Mouse (Mus musculus): Measurements from ENCODE around the gene Clec16a. TPM values are rescaled to one million over a fixed set of nuclear protein-coding genes. Genes with fewer than 3 reads are reported as not detected.

Clec16a gene
- total RNA-seq, 2 experiments from 2014 or later: 46.0 to 50.7 TPM

DNA sequence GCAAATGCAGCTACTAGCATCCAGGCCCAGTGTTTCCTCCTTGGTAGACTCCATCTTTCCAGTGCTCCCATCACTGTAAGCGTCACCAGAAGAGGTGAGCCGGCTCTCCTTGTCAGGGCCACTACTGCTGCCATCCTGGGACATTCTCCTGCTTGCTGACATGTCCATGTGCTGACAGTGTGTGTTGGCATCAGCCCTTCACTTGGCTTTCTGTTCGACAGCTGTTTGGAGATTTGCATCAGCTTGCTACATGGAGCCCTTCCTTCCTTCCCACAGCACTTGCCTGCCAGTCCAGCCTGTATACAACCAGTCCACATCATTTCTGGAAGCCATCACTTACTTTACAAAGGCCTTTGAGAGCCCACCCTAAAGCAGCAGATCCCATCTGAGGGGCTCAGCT, 193.7 kb downstream of the Clec16a start:
- intact Hi-C loops (cut with DNase I): no loop called here
- DNase-seq: no peak

DNA sequence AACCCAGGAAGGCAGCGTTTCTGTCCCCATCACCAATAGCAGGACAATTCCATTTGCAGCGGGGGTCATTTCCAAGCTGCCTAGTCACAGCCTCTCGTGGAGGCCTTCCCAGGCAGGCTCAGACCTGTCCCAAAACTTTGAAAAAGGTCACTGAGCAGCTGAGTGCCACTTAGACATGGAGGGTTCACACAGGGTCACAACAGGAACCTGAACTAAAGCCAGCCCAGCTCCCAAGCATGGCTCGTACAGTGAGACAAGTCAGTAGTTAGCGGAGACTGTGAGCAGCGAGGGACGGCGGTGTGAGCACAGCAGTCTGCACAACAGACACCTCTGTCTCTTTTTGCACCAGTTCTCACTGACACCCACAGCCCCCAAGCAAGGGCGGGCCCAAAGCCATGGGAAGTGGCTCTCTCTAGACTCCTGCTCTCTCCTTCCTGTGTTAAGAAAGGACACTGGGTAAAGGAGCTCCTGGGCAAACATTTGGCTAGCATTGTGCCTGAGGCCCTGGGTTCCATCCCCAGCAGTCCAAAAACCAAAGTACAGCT, 194.8 kb downstream of the Clec16a start:
- peak; percentile 37 to 55 for DNase-seq
- intact Hi-C loops (cut with DNase I): no loop called here

GRCm38 (mm10) chr16:10741082-10741481, 195.9 kb downstream of the Clec16a start:
- intact Hi-C loops (cut with DNase I): no loop called here
- no peak for DNase-seq

DNA sequence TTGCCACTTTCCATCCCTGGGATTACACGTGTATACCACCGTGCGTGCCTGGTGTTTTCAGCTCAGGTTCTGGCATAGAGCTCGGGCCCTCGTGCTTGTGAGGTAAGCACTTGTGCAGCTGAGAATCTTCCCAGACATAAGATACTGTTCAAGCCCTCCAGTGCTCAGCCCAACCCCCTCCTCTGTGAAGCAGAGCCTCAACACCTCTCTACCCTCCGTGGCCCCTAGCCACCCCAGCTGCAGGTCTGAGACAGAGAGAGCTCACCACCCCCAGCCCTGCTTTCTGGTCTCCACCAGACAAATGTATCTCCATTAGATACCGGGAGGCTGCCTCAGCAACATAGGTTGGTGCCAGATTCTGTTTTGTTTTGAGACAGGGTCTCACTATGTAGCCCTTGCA, 204.1 kb downstream of the Clec16a start:
- intact Hi-C loops (cut with DNase I): no loop called here
- DNase-seq: no peak

- intact Hi-C loops (cut with DNase I): no loop called here
- peak in 1 of 2 experiments; percentile 33 for DNase-seq
Measured at GRCm38 (mm10) chr16:10749824-10750223, 204.7 kb downstream of the Clec16a start.

DNA sequence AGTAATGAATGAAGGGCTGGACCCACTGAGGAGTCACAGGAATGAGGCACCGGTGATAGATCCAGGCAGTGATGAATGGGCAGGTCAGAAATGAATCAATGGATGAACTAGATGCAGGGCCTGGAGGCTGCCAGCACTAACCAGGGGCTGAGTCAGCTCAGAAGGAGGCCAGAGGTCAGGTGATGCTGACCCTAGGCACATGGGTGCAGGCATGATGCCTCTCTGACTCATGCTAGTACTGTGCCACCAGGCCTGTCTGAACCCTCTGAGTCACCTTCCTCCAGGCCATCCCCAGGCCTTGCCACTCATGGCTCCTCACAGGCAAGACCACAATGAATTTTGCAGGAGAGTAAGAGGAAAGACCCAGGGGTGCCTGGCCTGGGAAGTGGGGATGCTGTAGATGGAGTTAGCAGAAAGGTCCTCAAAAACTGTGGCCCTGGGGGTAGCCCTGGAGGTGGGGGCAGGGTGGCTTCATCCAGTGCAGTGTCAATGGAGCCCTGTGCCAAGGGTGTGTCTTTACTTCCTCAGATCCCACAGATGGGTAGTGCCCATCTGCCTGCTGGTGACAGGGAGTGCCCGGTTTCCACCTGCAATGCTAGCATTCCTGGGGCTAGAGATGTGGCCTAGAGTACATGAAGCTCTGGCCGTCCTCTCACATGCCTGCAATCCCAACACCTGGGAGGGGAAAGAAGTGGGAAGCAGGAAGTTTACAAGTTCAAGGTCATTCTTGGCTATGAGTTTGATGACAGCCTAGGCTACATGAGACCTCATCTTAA, 209.6 kb downstream of the Clec16a start:
- no peak for DNase-seq
- intact Hi-C loops (cut with DNase I): no loop called here

GRCm38 (mm10) chr16:10756168-10756567, 211.0 kb downstream of the Clec16a start:
- DNase-seq: no peak
- intact Hi-C loops (cut with DNase I): no loop called here

DNA sequence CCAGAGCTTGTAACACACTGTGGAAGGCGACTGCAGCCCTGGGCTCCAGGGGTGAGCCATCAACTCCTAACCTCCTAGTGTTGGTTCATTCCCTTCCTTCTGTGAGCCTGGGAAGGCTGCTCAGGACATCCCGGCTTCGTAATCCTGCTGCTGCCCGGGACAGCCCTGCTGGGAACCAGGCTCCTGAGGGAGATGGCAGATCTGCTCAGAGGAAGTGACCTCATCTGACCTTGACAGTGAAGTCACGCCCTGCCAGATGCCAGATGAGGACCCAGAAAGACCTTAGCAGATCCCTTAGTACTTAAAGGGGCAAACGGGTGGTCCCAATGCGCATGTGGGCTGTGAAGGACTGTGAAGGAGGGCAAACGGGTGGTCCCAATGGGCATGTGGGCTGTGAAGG, 216.0 kb downstream of the Clec16a start:
- DNase-seq: no peak
- intact Hi-C loops (cut with DNase I): no loop called here

DNA sequence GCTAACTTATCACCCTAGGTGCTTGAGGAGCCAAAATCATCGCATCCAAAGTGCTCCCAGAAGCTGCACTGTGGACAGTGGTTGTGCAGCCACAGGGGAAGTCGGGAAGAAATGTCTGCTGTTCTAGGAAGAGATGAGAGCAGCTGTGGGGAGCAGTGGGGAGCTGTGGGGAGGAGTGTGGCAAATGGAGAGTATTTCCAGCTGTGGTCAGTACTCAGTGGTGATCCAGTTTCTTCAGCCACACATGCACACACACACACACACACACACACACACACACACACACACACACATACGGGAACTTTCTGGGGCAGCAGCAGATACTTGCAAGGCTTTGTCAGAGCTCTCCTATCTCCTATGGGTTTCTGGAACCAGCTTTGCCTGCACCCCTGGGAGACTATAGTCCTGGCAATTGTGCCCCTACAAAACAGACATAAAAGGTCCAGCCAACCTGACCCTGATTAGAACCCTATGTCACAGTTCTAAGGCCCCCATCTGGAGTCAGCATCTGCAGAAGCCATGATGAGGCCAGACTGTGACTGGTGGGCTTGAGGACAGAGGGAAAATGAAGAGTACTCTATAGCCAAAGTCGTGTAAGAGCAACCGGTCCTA, 217.5 kb downstream of the Clec16a start:
- DNase-seq: no peak
- intact Hi-C loops (cut with DNase I): no loop called here

GRCm38 (mm10) chr16:10763540-10764264, 218.6 kb downstream of the Clec16a start:
- intact Hi-C loops (cut with DNase I): no loop called here
- DNase-seq: peak in 1 of 2 experiments; percentile 31

GRCm38 (mm10) chr16:10764323-10764722, 219.2 kb downstream of the Clec16a start:
- peak; percentile 36 to 58 for DNase-seq
- intact Hi-C loops (cut with DNase I): no loop called here

DNA sequence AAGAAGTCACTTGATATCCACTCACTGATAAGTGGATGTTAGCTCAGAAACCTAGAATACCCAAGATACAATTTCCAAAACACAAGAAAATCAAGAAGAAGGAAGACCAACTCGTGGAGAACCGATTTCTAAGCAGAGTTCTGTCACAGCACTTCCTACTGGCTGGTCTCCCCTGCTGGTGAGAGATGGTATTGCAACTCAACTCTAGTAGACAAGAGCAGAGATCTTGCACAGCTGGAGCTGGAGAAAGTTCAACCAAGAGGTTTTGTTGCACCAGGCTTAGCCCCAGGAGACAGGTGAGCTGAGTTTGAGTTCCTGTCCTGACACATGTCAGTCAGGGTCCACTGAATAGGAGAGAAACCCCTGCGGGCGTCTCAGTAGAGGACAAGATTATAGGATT, 222.0 kb downstream of the Clec16a start:
- peak; percentile 71 to 88 for DNase-seq
- intact Hi-C loops (cut with DNase I): loop anchor here (2.0 to 5.0 kb wide), 4 partner anchors 45 to 195 kb away; no protein-coding TSS in a partner anchor

- DNase-seq: no peak
- intact Hi-C loops (cut with DNase I): loop anchor here (2.0 to 5.0 kb wide), 4 partner anchors 47 to 197 kb away; no protein-coding TSS in a partner anchor
Measured at GRCm38 (mm10) chr16:10768821-10769220, 223.7 kb downstream of the Clec16a start.

DNA sequence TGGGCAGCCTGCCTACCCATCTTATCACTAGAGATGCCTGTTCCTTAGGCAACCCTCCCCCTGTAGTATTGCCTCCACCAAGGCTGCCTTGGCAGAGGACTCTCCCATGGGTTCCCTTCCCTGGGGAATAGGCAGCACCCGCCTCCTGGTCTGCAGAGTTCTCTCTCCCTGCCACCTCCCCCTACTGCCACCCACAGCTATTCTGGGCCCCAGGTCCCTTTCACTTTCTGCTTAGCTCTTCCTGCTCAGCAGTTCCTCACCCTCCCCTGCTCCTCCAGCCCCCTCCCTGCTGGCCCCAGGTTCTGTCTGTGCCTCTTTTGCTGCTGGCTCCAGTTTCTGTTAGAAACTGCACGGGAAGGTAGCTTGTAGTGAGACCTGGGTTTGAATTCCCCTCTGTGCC, 224.5 kb downstream of the Clec16a start:
- intact Hi-C loops (cut with DNase I): loop anchor here (2.0 to 5.0 kb wide), 4 partner anchors 47 to 197 kb away; no protein-coding TSS in a partner anchor
- DNase-seq: no peak

- intact Hi-C loops (cut with DNase I): no loop called here
- DNase-seq: no peak
Measured at GRCm38 (mm10) chr16:10770531-10771325, 225.6 kb downstream of the Clec16a start.

DNA sequence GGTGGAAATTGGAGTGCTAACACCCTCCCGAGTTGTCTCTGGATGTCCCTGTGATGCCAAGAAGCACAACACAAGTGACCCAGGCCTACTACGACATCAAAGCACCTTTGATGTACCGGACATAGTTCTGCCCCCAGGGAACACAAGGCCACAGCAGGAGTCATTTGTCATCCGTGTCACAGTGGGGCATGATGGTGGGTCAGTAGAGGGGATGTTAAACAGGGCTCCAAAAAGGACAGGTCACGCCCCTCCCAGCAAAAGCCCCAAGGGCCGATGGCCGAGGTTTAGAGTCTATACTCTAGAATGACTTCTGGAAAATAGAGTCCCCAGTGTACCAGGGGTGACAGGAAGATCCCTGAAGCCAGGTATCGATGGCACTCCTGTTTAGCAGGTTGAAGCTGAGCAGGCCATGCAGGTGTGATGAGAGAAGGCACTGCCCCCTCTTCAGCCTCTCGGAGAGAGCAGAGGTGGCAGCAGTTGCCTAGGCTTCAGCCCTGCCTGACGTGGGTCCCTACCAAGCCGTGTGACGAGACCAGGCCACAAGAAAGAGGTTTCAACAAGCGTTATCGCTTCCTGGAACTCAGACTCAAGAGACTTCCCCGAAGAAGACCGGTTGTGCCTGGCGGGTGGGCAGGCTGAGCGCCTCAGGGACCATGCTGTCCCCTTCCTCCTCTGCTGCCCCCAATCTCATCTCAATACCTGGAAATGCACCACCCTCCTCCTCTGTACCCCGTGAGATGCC, 226.8 kb downstream of the Clec16a start:
- DNase-seq: no peak
- intact Hi-C loops (cut with DNase I): no loop called here

DNA sequence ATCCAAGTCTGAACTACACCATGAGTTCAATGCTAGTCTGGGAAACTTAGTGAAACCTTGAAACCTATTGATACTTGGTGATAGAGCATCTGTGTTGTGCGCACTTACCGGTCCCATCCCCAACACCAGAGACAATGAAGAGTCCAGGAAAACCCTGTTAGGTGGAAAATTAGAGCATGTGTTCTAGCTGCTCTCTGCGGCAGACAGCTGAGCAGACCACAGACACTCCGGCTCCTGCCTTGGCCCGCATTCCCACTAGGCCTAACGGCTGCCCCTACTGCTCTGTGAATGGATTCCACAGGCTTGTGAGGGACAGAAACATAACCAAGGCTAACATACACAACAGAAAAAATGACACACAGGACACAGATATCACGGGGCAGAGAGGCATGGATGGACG, 228.4 kb downstream of the Clec16a start:
- no peak for DNase-seq
- intact Hi-C loops (cut with DNase I): no loop called here

DNA sequence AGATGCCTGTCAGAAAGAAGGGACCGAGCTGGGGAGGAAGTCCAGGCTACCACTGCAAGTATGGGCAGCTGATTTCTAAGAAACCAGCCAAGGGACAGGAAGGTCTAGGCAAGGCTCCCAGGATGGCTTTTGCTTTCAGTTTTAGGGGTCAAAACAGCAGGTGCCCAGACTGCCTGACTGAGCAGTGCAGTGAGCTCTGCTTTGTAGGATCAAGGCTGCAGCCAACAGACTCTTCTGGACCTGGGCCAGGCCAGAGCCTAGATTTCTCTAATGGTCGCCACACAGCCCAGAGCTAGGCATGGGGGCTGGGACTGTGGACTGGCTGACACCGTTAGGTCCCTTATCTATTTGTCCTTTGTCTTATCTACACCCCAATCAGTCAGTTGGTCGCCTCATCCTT, 229.6 kb downstream of the Clec16a start:
- no peak for DNase-seq
- intact Hi-C loops (cut with DNase I): no loop called here

GRCm38 (mm10) chr16:10776322-10776721, 231.2 kb downstream of the Clec16a start:
- no peak for DNase-seq

More at GRCm38 (mm10) chr16:10776322-10776721, 231.2 kb downstream of the Clec16a start:
- intact Hi-C loops (cut with DNase I): no loop called here
